Mouse (Mus musculus): ENCODE data around the gene Dock6. TPM values are rescaled to one million over a fixed set of nuclear protein-coding genes. Genes with fewer than 3 reads are reported as not detected.

Dock6 gene
- total RNA-seq, 2 experiments from 2014 or later, result 18.5 to 22.6 TPM

DNA sequence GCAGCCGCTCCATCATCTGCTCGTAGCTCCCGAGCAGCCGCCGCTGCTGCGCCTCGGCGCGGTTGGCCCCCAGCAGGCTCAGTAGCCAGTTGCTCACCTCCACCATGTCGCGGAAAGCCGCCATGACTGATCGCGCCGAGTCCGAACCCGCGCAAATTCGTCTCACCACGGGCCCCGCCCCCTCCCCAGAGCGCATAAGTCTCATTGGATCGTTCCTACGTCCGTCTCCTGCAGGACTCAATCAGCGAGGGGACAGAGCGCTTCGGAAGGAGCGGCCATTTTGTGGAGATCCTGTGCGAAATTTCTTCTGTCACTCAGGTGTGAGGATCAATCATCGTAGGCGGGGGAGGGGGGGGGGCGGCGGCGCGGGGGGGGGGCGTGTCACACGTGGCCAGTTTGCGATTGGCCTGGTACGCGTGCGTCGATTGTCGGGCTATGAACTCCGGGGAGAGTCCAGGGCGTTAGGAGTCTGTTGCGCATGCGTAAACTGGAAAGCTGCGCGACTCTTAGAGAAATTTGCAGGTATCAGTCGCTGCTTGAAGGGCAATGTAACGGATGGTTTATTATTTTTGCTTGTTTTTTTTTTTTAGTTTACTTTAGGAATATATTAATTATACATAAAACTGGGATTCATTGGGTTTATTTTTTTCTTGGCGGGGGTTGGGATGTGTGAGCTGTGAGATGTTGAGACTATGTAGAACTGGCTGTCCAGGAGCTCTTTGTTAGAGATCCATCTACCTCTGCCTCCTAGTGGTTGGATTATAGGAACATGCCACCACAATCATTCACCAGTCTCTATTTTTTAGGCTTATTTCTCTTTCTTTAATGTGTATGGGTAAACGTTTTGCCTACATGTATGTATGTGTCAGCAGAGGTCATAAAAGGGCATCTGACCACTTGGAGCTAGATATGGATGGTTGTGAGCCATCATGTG, 92.0 kb downstream of the Dock6 start, which contains the start of gene Spc24:
Spc24 (minus strand) TSS at position 149 of the 934 bp plus-strand sequence.
- DNase-seq (ENCODE audit: low spot score in 2 of 2), result peak; percentile 96 to 97
- intact Hi-C loops (cut with DNase I), result no loop called here

DNA sequence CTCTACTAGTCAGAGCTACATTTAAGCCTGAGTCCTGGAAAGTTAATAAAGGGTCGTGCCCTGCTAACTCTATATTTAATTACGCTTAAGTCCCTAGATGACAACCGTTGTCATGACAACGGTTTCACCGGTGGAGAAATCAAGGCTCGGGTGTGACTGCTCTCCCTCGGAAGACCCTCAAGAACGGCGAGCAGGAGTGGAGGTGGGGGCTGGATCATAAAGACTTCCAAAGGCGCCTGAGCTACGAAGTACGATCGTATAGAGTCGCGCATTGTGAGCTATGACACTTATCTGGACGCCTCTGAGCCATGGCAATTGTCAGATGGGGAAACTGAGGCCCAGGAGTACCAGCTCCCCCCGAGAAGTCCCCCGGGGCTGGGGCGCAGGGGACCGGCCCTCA, 92.7 kb downstream of the Dock6 start:
- intact Hi-C loops (cut with DNase I), result no loop called here
- no peak for DNase-seq (ENCODE audit: low spot score in 2 of 2)

DNA sequence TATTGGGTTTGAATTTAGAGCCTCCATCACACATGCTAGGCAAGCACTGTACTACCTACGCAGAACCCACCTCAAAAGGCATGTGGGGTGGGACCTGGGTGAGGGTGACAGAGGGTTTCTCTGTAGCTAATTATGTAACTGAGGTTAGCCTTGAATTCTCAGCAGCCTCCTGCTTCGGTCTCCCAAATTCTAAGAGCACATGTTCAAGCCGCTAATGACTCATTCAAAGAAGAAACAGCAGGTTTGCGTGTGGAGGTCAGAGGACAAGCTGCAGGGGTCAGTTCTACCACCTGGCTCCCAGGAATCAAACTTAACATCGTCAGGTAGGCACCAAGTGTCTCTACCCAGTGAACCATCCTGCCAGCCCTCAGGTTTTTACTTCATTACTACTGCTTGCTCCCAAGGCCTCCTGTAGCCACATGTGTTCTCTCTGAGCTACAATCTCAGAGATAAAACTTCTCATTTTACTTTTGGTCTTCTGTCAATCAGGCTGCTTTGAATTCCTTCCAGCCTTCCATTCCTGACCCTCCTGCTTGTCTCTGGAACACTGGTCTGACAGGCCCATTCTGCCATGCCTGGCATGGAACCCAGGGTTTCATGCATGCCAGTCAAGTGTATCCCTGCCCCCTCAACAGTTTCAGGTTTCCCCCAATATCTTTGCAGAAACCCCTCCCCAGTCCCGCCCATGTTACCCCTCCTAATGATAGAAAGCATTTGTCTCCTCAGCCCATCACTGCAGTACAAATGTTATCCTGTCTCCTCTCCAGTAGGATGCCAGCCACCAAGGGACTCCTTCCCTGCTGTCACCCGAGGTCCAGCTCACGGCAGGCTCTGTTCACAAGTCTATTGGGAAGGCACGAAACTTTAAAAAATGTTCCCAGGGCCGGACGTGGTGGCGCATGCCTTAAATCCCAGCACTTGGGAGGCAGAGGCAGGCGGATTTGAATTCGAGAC, 93.6 kb downstream of the Dock6 start:
- intact Hi-C loops (cut with DNase I), result no loop called here
- DNase-seq (ENCODE audit: low spot score in 2 of 2), result no peak

DNA sequence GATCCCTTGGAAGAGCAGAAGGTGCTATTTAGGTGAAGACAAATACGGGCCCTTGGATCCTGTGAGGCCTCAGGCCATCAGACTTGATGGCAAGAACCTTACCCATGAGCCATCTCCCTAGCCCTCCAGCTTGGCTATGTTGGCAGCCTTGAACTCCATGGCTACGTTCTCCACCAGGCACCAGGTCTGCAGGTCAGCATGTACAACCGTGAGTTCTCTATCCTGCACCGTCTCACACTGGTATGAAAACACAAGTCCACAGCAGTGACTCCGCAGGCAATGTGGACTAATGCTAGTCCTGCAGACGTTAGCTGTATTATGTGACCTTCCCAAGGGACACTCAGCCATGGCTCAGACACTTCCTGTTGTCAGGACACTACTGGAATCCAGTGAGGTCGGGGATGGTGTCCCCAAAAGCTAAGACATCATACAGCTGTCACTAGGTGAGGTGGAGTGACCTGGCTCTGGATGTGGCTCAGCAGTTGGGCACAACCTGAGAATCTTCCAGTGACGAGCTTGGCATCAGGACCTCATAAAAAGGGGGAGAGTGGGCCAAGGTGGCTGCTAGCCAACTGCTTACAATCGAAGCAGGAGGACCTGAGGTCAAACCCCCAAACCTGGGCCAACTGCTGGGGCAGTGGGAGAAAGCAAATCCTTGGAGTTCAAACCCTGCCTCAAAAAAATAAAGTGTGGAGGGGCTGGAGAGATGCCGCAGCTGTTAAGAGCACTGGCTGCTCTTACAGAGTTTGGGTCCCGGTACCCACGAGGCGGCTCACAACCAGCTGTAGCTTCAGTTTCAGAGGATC, 97.7 kb downstream of the Dock6 start:
- intact Hi-C loops (cut with DNase I), result no loop called here
- DNase-seq (ENCODE audit: low spot score in 2 of 2), result no peak

DNA sequence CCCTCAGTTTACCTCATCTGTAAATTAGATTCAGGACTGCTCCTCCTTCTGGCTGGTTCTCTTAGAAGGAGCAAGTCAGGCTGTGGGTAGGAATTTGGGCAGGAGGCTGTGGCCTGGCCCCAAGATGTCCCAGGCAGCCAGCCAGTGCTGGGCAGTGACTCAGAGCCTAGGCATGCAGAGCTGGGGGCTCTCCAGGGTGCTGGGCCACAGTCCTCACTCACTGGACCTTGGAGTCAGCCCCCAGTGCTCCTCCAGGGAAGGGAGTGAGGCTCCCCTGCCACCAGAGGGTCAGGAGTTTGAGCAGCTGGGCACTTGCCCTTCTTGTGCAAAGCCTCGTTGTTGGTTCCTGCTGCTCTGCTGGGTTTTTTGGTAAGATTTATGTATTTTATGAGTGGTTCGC, 98.4 kb downstream of the Dock6 start:
- intact Hi-C loops (cut with DNase I), result no loop called here
- peak in 1 of 2 experiments; percentile 41 for DNase-seq (ENCODE audit: low spot score in 2 of 2)

DNA sequence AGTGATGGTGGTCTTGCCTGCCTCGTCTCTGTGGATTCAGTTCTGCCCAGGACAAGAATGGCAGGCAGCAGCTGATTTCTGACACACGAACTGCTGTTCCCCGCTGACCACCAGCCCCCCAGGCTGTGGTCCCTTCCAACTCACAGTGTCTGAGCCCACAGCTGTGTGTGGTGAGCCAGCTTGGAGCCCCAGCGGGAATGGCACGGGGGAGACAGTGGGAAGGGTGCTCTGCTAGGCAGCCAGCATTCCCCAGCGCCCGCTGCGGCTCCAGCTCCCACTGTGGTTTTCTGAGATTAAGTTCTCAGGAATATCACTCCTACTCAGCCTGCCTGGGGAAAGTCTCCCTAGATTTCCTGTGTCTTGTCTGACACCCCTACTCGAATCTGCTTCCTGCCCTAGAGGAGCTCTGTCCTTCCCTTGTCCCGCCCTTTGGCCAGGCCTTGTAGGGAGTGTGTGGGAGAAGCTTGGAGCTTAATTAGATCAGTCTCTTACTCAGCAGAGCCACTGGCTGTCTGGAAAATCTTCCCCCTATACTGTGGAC, 100.1 kb downstream of the Dock6 start:
- peak in 1 of 2 experiments; percentile 43 for DNase-seq (ENCODE audit: low spot score in 2 of 2)
- intact Hi-C loops (cut with DNase I), result no loop called here

DNA sequence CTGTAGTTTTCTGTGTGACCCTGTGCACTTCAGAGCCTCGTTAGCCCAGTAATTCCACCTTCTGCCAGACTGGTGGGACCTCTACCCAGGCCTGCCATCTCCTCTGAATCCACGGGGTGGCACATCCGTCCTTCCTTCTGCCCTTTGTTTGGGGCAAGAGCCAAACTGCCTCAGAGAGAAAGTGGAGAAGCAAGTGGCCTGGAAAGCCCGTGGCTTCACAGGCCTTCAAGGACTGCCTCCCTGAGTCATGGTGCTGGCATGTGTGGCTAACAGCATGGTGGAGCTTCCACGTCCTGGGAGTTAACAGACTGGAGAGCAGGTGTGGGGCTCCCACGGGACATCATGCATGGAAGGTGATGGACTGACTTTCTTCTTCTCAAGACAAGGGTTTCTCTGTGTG, 101.1 kb downstream of the Dock6 start:
- intact Hi-C loops (cut with DNase I), result no loop called here
- DNase-seq (ENCODE audit: low spot score in 2 of 2), result no peak

DNA sequence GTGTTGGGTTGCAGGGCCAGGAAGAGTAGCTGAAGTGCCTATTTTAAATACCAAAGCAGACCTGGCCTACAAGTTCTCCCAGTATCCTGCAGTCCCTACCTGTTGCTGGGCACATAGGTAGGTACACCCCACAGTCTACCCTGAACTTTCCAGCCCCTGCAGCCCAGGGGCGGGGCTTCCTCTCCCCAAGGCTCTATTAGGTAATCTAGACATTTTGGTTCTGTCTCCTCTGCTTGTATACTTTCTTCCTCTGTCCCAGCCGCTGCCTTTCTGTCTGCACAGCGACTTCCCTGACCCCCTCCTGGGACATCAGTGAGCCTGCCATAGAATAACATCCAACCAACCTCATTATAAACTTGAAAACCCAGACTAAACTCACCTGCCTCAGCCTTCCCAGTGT, 102.1 kb downstream of the Dock6 start:
- no peak for DNase-seq (ENCODE audit: low spot score in 2 of 2)
- intact Hi-C loops (cut with DNase I), result no loop called here

Small RNA genes lying within 50 kb of the gene (microRNA-seq; reads per million reads assigned to microRNA genes)
- 9.8 to 12.1 reads per million in 2 experiments for gene Mir7083

Other genes starting within 250 kb of the Dock6 start
- gene Smarca4, start 236.5 kb downstream of the Dock6 start, total RNA-seq (2021), result 100 to 1,000 TPM; 129 TPM
- 10 to 100 TPM; 13.5 to 16.7 TPM for gene Ldlr, start 129.2 kb downstream of the Dock6 start, total RNA-seq (2021)
- gene Spc24, start 92.3 kb downstream of the Dock6 start, total RNA-seq (2021), result 1 to 10 TPM; 2.6 to 2.7 TPM
- gene Kank2, start 53.9 kb downstream of the Dock6 start, total RNA-seq (2021), result 1 to 10 TPM; 7.4 to 7.6 TPM
- not detected for gene Angptl8, start 17.1 kb downstream of the Dock6 start, total RNA-seq (2021)
- gene Rab3d, start 65.6 kb upstream of the Dock6 start, total RNA-seq (2021), result 10 to 100 TPM; 17.5 to 24.8 TPM
- gene Ccdc159, start 74.8 kb upstream of the Dock6 start, total RNA-seq (2021), result 10 to 100 TPM; 12.5 to 14.7 TPM
- 10 to 100 TPM; 28.0 to 33.5 TPM for gene Tmem205, start 74.9 kb upstream of the Dock6 start, total RNA-seq (2021)
- 100 to 1,000 TPM; 262 to 263 TPM for gene Plppr2, start 84.4 kb upstream of the Dock6 start, total RNA-seq (2021)
- 10 to 100 TPM; 14.4 to 15.0 TPM for gene Swsap1, start 103.1 kb upstream of the Dock6 start, total RNA-seq (2021)
- 1 to 10 TPM; 1.4 to 3.4 TPM for gene Epor, start 110.9 kb upstream of the Dock6 start, total RNA-seq (2021)
- 1 to 10 TPM; 1.7 to 2.4 TPM for gene Rgl3, start 136.8 kb upstream of the Dock6 start, total RNA-seq (2021)
- 1 to 10 TPM; 7.3 to 7.7 TPM for gene Ccdc151, start 150.0 kb upstream of the Dock6 start, total RNA-seq (2021)
- 100 to 1,000 TPM in 1 of 2 experiments, 10 to 100 TPM in 1; 98.9 to 102 TPM for gene Prkcsh, start 150.2 kb upstream of the Dock6 start, total RNA-seq (2021)
- 100 to 1,000 TPM; 155 to 168 TPM for gene Elavl3, start 199.4 kb upstream of the Dock6 start, total RNA-seq (2021)
- 1 to 10 TPM; 1.4 to 3.7 TPM for gene Gm49318, start 218.6 kb upstream of the Dock6 start, total RNA-seq (2021)
- 10 to 100 TPM; 19.0 to 21.6 TPM for gene Zfp653, start 218.7 kb upstream of the Dock6 start, total RNA-seq (2021)
- 10 to 100 TPM; 41.5 to 43.2 TPM for gene Ecsit, start 232.8 kb upstream of the Dock6 start, total RNA-seq (2021)
- under 1 TPM; 0.88 to 0.93 TPM for gene Cnn1, start 246.6 kb upstream of the Dock6 start, total RNA-seq (2021)

Measured in left cerebral cortex, postnatal 14 days (tissue).